Mouse (Mus musculus): ENCODE data around the gene Phactr1. TPM values are rescaled to one million over a fixed set of nuclear protein-coding genes. Genes with fewer than 3 reads are reported as not detected.

Gene Phactr1
- polyA plus RNA-seq, 1 experiment: 46.9 TPM

DNA sequence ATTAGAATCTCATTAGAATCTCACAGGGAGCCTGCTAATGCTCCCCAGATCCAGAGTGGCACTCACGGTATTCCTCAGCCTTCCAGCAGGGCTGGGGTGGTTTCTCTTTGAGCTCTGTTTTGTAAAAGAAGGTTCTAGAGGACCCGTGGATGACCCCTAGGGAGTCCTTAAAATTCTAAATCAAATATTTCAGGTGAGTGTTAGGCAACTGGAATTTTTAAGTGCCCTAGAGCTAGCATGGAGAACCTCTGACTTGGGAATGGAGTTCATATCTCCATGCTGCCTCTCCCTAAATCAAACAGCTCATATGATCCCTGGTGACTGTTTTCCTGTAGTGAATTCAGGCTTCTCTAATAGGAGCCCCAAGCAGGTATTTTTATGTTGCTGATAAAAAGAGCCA, 197.9 kb downstream of the Phactr1 start:
- Histone ChIP-seq H3K27me3 (ENCODE audit: control insufficient read depth, insufficient read depth, low read length) (no peaks in the 10 kb centered on the region), H3K27ac (ENCODE audit: insufficient read depth, low read length) (no peak overlapping the region), H3K4me1 (ENCODE audit: control insufficient read depth, insufficient read depth, low read length) (no peaks in the 10 kb centered on the region), H3K4me3 (replicated peaks; ENCODE audit: insufficient read depth, low read depth, low read length) (no peak overlapping the region)
- DNase-seq: no peak
- WGBS: 68% methylated on average over 2 of the region's 2 CpGs
- TF ChIP-seq POLR2A (IDR thresholded peaks at IDR 0.05; ENCODE audit: borderline replicate concordance, insufficient read depth, low read length) (no peak), CTCF (IDR thresholded peaks at IDR 0.05; ENCODE audit: borderline replicate concordance, insufficient read depth, low read depth, low read length) (no peak)

DNA sequence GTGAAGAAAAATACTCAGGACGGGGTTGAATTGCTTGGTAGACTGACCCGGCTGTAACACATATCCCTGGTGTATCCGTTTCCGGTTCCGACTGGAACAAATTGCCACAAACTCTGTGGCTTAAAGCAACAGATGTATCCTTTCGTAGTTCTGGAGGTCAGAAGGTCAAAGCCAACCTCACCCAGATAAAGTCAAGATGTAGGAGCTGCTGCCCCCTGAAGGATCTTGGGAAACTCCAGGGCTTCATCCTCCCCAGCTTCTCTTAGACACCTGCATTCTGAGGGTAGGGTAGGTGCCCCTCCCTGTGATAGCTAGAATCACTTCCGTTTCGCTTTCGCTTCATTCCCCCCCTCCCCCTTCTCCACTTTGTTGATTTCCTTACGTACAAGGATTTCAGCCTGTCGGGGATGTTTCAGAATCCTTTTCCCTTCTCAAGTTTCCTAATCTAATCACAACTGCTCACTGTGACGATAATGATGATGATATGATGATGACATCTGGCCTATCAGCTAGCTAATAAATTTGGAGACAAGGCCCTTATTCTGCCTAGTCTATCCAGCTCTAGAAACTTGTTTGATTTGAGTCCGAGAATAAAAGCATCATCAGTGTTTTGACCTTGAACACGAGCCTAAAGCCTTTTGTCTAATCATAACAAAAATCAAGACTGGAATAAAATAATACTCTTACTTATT, 203.8 kb downstream of the Phactr1 start:
- WGBS: 85% methylated on average over 14 of the region's 14 CpGs
- TF ChIP-seq POLR2A (IDR thresholded peaks at IDR 0.05; ENCODE audit: borderline replicate concordance, insufficient read depth, low read length) (no peak), CTCF (IDR thresholded peaks at IDR 0.05; ENCODE audit: borderline replicate concordance, insufficient read depth, low read depth, low read length) (no peak)
- no peaks in the 10 kb centered on the region for H3K4me1 ChIP-seq (ENCODE audit: control insufficient read depth, insufficient read depth, low read length)
- no peak overlapping the region for H3K4me3 ChIP-seq (replicated peaks; ENCODE audit: insufficient read depth, low read depth, low read length)
- H3K27me3 ChIP-seq (ENCODE audit: control insufficient read depth, insufficient read depth, low read length): no peaks in the 10 kb centered on the region
- no peak for DNase-seq
- no peak overlapping the region for H3K27ac ChIP-seq (ENCODE audit: insufficient read depth, low read length)

DNA sequence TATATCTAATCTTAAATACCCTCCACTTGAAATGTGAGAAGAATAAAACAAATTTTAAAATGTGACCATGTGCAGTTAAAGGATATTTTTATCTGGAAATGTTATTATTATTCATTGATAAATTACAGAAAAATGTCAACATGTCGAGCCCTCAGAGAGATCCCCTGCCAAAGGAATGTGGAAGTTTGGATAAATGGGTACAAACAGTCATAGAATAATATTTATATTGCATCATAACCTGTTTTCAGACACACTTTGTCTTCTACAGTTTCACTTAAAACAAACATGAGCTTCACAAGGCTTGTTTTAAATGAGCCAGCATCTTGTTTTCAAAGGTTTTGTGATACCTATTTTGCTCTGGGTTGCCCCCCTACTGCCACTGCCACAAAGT, 204.3 kb downstream of the Phactr1 start:
- 94% methylated on average over 1 of the region's 1 CpGs for WGBS
- Histone ChIP-seq H3K4me3 (replicated peaks; ENCODE audit: insufficient read depth, low read depth, low read length) (no peak overlapping the region), H3K27me3 (ENCODE audit: control insufficient read depth, insufficient read depth, low read length) (no peaks in the 10 kb centered on the region), H3K4me1 (ENCODE audit: control insufficient read depth, insufficient read depth, low read length) (no peaks in the 10 kb centered on the region), H3K27ac (ENCODE audit: insufficient read depth, low read length) (no peak overlapping the region)
- no peak for DNase-seq
- TF ChIP-seq POLR2A (IDR thresholded peaks at IDR 0.05; ENCODE audit: borderline replicate concordance, insufficient read depth, low read length) (no peak), CTCF (IDR thresholded peaks at IDR 0.05; ENCODE audit: borderline replicate concordance, insufficient read depth, low read depth, low read length) (no peak)

GRCm38 (mm10) chr13:42887701-42888100, 207.3 kb downstream of the Phactr1 start:
- WGBS: 83% methylated on average over 5 of the region's 5 CpGs
- Histone ChIP-seq H3K4me3 (replicated peaks; ENCODE audit: insufficient read depth, low read depth, low read length) (no peak overlapping the region), H3K27me3 (ENCODE audit: control insufficient read depth, insufficient read depth, low read length) (no peaks in the 10 kb centered on the region), H3K4me1 (ENCODE audit: control insufficient read depth, insufficient read depth, low read length) (no peaks in the 10 kb centered on the region), H3K27ac (ENCODE audit: insufficient read depth, low read length) (no peak overlapping the region)
- no peak for TF ChIP-seq CTCF (IDR thresholded peaks at IDR 0.05; ENCODE audit: borderline replicate concordance, insufficient read depth, low read depth, low read length)
- no peak for TF ChIP-seq POLR2A (IDR thresholded peaks at IDR 0.05; ENCODE audit: borderline replicate concordance, insufficient read depth, low read length)
- DNase-seq: no peak

DNA sequence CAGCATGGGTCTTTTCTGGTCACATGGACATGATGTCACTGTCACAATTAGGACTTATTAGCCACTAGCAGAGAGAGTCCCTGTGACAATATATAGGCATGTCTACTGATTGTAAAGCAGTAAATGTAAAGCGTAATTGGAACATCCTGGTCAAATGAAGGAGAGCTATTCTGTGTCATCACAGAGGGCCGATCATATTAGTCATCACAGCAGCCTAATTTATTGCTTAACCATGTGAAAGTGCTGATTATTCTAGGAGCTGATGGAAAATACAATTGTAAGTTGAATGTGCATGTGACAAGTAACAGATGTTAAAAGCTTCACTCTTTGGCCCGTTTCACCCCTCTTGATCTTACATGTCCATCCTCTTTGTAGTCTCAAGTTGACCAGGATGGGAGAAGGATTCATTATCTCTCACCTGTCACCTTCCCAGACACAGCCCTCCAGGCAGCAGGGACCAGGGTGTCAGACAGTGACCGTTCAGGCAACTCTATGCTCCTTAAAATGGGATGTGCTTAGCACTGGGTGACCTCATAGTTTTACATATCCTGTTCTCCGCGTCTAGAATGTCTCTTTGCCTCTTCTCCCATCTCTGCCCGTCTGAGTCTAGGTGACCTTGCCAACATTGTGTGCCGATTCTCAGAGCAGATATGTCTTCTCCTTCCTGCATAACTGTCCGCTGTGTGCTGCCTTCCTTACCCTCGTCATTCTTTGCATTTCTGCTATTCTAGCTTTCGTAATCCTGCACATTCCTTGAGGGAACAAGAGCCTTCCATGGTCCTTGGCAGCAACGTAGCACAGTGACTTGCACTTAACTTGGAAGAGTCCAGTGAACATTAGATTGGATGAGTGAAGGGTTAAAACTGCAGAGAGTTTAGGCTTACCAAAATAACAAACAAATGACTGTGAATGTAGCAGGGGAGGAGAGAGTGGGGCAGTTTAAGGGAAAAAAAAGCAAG, 209.4 kb downstream of the Phactr1 start:
- no peak overlapping the region for H3K4me3 ChIP-seq (replicated peaks; ENCODE audit: insufficient read depth, low read depth, low read length)
- 78% methylated on average over 12 of the region's 12 CpGs for WGBS
- no peaks in the 10 kb centered on the region for H3K27me3 ChIP-seq (ENCODE audit: control insufficient read depth, insufficient read depth, low read length)
- no peak overlapping the region for H3K27ac ChIP-seq (ENCODE audit: insufficient read depth, low read length)
- H3K4me1 ChIP-seq (ENCODE audit: control insufficient read depth, insufficient read depth, low read length): peaks cover 2% of the 10 kb centered on the region; the same call in 1 of the 2 replicates
- no peak for DNase-seq
- TF ChIP-seq POLR2A (IDR thresholded peaks at IDR 0.05; ENCODE audit: borderline replicate concordance, insufficient read depth, low read length) (no peak), CTCF (IDR thresholded peaks at IDR 0.05; ENCODE audit: borderline replicate concordance, insufficient read depth, low read depth, low read length) (no peak)

DNA sequence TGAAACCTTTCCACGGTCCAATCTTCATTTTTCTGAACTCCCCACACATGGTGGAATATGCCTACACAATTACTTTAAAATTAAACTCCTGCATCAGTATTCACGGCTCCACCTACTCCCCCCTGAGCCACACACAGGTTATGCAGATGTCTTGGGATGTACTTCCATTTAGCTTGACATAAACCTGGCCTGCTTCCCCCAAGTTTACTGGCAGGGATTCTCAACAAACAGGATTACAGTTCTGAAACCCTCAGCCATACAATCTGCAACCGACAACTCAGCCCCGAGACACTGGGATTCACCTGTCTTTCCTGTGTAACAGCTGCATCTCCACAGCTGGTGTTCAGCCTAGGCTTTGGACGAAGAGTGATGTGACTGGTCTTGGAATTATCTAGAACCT, 210.2 kb downstream of the Phactr1 start:
- WGBS: 60% methylated on average over 5 of the region's 5 CpGs
- H3K27ac ChIP-seq (ENCODE audit: insufficient read depth, low read length): no peak overlapping the region

GRCm38 (mm10) chr13:42894016-42894415, 213.6 kb downstream of the Phactr1 start:
- WGBS: 35% methylated on average over 10 of the region's 10 CpGs
- Histone ChIP-seq H3K27ac (ENCODE audit: insufficient read depth, low read length) (no peak overlapping the region), H3K4me3 (replicated peaks; ENCODE audit: insufficient read depth, low read depth, low read length) (no peak overlapping the region), H3K27me3 (ENCODE audit: control insufficient read depth, insufficient read depth, low read length) (no peaks in the 10 kb centered on the region), H3K4me1 (ENCODE audit: control insufficient read depth, insufficient read depth, low read length) (peaks cover 2% of the 10 kb centered on the region; the same call in 1 of the 2 replicates)
- no peak for TF ChIP-seq CTCF (IDR thresholded peaks at IDR 0.05; ENCODE audit: borderline replicate concordance, insufficient read depth, low read depth, low read length)
- TF ChIP-seq POLR2A (IDR thresholded peaks at IDR 0.05; ENCODE audit: borderline replicate concordance, insufficient read depth, low read length): no peak
- no peak for DNase-seq

More for the DNA sequence above, 210.2 kb downstream of the Phactr1 start:
- Histone ChIP-seq H3K4me3 (replicated peaks; ENCODE audit: insufficient read depth, low read depth, low read length) (no peak overlapping the region), H3K27me3 (ENCODE audit: control insufficient read depth, insufficient read depth, low read length) (no peaks in the 10 kb centered on the region), H3K4me1 (ENCODE audit: control insufficient read depth, insufficient read depth, low read length) (peaks cover 2% of the 10 kb centered on the region; the same call in 1 of the 2 replicates)
- no peak for DNase-seq
- no peak for TF ChIP-seq POLR2A (IDR thresholded peaks at IDR 0.05; ENCODE audit: borderline replicate concordance, insufficient read depth, low read length)
- TF ChIP-seq CTCF (IDR thresholded peaks at IDR 0.05; ENCODE audit: borderline replicate concordance, insufficient read depth, low read depth, low read length): no peak

Data from cerebellum, adult 2 months (tissue).